Mouse (Mus musculus): ENCODE results near the gene Id3.

Id3 gene

DNA sequence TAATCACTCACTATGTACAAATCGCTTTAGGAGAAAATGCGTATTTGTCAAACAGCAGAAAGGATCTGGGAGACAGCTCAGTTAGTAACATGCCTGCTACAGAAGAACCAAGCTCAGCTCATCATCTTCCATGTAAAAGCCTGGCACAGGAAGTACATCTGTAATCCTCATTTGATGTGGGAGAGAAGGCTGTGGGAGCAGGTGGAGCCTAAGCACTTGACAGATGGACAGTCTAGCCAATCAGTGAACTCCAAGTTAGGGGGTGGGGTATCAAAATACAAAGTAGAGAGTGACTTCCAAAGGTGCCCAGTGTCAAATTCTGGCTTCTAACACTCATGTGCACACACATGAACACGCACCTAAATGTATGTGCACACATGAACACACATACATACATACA is 22.1 kb upstream of the Id3 start:
- Histone ChIP-seq H3K27me3 (ENCODE audit: insufficient read depth, low read length) (peaks cover 44% of the 10 kb centered on the region), H3K4me3 (replicated peaks; ENCODE audit: low read length) (no peak overlapping the region), H3K36me3 (ENCODE audit: insufficient read depth, low read length) (no peaks in the 10 kb centered on the region), H3K9me3 (ENCODE audit: low read length) (no peaks in the 10 kb centered on the region), H3K4me1 (replicated peaks; ENCODE audit: low read depth, low read length) (0 out of 2 replicates have a peak, but pooled peaks cover 2% of the 10 kb centered on the region)
- TF ChIP-seq POU5F1 (IDR thresholded peaks at IDR 0.05; ENCODE audit: borderline replicate concordance, low read length) (no peak), NANOG (IDR thresholded peaks at IDR 0.05; ENCODE audit: borderline replicate concordance, low read length) (no peak), CTCF (conservative IDR thresholded peaks at IDR 0.05; ENCODE audit: low read length) (no peak)

DNA sequence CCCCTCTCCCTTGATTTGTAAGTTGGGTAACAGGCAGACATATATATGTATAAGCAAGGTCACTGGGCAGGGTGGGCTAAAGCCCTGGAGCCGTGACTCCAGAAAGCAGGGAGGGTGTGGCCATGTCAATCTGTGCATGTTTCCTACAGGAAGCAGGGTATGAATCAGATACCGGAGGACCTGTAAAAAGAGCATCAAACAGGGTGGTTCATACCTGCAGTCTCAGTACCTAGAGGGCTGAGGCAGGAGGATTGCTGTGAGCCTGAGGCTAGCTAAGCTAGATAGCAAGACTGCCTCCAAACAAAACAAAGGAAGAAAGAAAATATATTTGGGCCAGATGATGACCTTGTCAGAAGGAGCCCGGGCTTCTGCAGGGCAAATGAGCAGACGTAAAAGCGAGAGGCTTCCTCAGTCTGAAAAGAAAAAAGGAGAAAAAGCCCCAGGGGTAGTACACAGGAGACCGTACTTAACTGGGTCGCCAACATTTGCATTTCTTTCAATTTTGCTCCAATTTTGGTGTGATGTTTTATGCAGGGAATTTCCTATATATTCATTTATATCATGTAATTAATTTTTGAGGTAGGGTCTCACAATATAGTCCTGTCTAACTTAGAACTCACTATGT is 21.3 kb upstream of the Id3 start:
- no peaks in the 10 kb centered on the region for H3K9me3 ChIP-seq (ENCODE audit: low read length)
- peaks cover 45% of the 10 kb centered on the region for H3K27me3 ChIP-seq (ENCODE audit: insufficient read depth, low read length)
- no peak overlapping the region for H3K4me3 ChIP-seq (replicated peaks; ENCODE audit: low read length)
- TF ChIP-seq CTCF (conservative IDR thresholded peaks at IDR 0.05; ENCODE audit: low read length) = no peak
- no peak for TF ChIP-seq POU5F1 (IDR thresholded peaks at IDR 0.05; ENCODE audit: borderline replicate concordance, low read length)
- no peak for TF ChIP-seq NANOG (IDR thresholded peaks at IDR 0.05; ENCODE audit: borderline replicate concordance, low read length)
- H3K4me1 ChIP-seq (replicated peaks; ENCODE audit: low read depth, low read length) = 0 out of 2 replicates have a peak, but pooled peaks cover under 1% of the 10 kb centered on the region
- H3K36me3 ChIP-seq (ENCODE audit: insufficient read depth, low read length) = no peaks in the 10 kb centered on the region

DNA sequence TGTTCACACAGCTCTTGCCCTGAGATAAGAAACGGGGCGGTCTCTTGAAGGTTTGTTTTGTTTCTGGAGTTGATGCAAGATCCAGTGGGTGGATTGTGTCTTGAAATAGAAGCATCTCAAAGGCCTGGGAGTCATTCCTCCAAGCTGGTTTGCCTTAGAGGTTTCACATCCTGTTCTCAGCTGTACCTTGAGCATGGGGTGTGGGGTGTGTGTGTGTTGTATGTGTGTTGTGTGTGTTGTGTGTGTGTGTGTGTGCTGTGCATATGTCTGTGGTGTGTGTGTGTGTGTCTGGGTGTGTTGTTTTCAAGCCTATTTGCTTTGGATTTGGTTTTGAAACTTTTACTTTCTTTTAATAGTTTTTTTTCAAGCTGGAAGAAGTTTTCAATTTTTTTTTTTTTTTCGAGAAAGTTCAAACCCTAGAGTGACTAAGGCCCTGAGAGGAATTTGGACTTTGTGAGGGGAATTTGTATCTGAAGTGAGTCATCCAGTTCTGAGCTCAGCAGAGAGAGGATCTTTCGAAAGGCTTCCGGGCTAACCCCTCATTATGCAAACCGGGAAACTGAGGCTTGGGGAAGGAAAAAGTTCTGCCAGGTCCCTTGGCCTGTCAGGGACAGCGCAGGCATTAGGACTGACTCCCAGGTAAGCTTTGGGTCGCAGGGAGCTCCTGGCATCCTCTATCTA is 20.0 kb upstream of the Id3 start:
- H3K4me3 ChIP-seq (replicated peaks; ENCODE audit: low read length) = no peak overlapping the region
- 0 out of 2 replicates have a peak, but pooled peaks cover 3% of the 10 kb centered on the region for H3K4me1 ChIP-seq (replicated peaks; ENCODE audit: low read depth, low read length)
- TF ChIP-seq CTCF (conservative IDR thresholded peaks at IDR 0.05; ENCODE audit: low read length) (no peak), NANOG (IDR thresholded peaks at IDR 0.05; ENCODE audit: borderline replicate concordance, low read length) (no peak), POU5F1 (IDR thresholded peaks at IDR 0.05; ENCODE audit: borderline replicate concordance, low read length) (no peak)
- H3K27me3 ChIP-seq (ENCODE audit: insufficient read depth, low read length) = peaks cover 50% of the 10 kb centered on the region
- H3K36me3 ChIP-seq (ENCODE audit: insufficient read depth, low read length) = no peaks in the 10 kb centered on the region
- H3K9me3 ChIP-seq (ENCODE audit: low read length) = no peaks in the 10 kb centered on the region

DNA sequence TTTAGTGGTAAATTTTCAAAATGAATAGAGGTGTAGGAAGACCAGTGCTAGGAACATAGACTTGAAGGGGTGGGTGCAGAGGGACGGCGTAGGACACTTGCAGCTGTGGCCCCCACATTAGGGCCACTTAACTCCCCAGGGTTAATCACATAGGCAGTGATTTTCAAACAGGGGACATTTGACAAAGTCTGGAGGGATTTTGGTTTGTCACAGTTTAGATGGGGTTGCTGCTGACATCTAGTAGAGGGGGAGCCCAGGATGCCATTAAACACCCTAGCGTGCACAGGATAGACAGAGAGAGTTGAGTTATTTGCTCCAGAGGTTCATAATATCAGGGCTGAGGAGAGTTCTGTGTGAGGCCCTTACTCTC is 19.5 kb upstream of the Id3 start:
- H3K4me3 ChIP-seq (replicated peaks; ENCODE audit: low read length) = no peak overlapping the region
- no peaks in the 10 kb centered on the region for H3K9me3 ChIP-seq (ENCODE audit: low read length)
- TF ChIP-seq CTCF (conservative IDR thresholded peaks at IDR 0.05; ENCODE audit: low read length) (no peak), POU5F1 (IDR thresholded peaks at IDR 0.05; ENCODE audit: borderline replicate concordance, low read length) (no peak), NANOG (IDR thresholded peaks at IDR 0.05; ENCODE audit: borderline replicate concordance, low read length) (no peak)
- H3K36me3 ChIP-seq (ENCODE audit: insufficient read depth, low read length) = no peaks in the 10 kb centered on the region
- H3K4me1 ChIP-seq (replicated peaks; ENCODE audit: low read depth, low read length) = 0 out of 2 replicates have a peak, but pooled peaks cover 3% of the 10 kb centered on the region
- H3K27me3 ChIP-seq (ENCODE audit: insufficient read depth, low read length) = peaks cover 45% of the 10 kb centered on the region

DNA sequence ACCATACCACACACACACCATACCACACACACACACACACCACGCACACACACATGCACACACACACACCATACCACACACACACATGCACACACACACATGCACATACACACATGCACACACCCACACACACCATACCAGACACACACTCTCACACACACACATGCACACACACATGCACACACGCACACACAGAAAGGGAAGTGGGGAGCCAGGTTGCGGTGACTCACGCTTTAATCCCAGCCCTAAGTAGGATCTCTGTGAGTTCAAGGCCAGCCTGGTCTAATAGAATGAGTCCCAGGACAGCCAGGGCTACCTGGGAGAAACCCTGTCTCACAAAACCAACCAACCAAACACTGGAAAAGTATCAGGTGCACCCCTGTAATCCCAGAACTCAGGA is 18.7 kb upstream of the Id3 start:
- H3K27me3 ChIP-seq (ENCODE audit: insufficient read depth, low read length) = peaks cover 43% of the 10 kb centered on the region
- H3K36me3 ChIP-seq (ENCODE audit: insufficient read depth, low read length) = no peaks in the 10 kb centered on the region
- no peaks in the 10 kb centered on the region for H3K9me3 ChIP-seq (ENCODE audit: low read length)
- 0 out of 2 replicates have a peak, but pooled peaks cover 3% of the 10 kb centered on the region for H3K4me1 ChIP-seq (replicated peaks; ENCODE audit: low read depth, low read length)
- H3K4me3 ChIP-seq (replicated peaks; ENCODE audit: low read length) = no peak overlapping the region
- TF ChIP-seq POU5F1 (IDR thresholded peaks at IDR 0.05; ENCODE audit: borderline replicate concordance, low read length) = no peak

DNA sequence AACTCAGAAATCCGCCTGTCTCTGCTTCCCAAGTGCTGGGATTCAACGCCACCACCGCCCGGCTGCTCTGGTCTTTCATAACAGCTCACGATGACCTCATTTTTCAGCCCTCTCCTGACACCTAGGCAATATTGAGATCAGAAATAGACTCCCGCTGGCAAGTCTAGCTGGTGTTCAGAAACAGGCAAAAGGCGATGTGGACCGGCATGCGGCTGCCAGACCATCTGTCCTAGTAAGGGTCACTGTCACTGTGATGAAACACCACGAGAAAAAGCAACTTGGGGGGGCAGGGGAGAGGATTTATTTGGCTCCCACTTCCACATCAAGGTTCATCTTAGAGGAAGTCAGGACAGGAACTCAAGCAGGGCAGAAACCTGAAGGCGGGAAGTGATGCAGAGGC is 17.8 kb upstream of the Id3 start:
- 0 out of 2 replicates have a peak, but pooled peaks cover 3% of the 10 kb centered on the region for H3K4me1 ChIP-seq (replicated peaks; ENCODE audit: low read depth, low read length)
- no peak overlapping the region for H3K4me3 ChIP-seq (replicated peaks; ENCODE audit: low read length)
- no peaks in the 10 kb centered on the region for H3K36me3 ChIP-seq (ENCODE audit: insufficient read depth, low read length)
- H3K27me3 ChIP-seq (ENCODE audit: insufficient read depth, low read length) = peaks cover 40% of the 10 kb centered on the region
- 0 out of 2 replicates have a peak, but pooled peaks cover 4% of the 10 kb centered on the region for H3K9me3 ChIP-seq (ENCODE audit: low read length)
- TF ChIP-seq NANOG (IDR thresholded peaks at IDR 0.05; ENCODE audit: borderline replicate concordance, low read length) (no peak), CTCF (conservative IDR thresholded peaks at IDR 0.05; ENCODE audit: low read length) (no peak), POU5F1 (IDR thresholded peaks at IDR 0.05; ENCODE audit: borderline replicate concordance, low read length) (no peak)

DNA sequence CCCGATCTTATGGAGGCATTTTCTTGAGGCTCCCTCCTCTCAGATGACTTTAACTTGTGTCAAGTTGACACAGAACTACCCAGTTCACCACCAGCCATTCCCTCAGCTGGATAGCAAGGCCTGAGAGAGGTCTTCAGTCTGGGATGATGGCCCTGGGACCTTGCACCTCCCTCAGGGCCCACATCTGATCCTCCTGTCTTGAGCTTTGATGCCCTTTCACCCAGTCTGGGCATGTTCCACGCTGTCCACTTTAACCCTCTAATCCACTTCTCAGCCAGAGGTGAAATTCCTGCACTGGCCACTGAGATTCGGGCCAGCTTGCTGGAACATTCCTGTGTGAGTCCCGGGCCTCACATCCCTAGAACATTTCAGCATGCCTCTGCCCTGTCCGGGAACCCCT is 17.3 kb upstream of the Id3 start:
- no peak for TF ChIP-seq POU5F1 (IDR thresholded peaks at IDR 0.05; ENCODE audit: borderline replicate concordance, low read length)
- TF ChIP-seq NANOG (IDR thresholded peaks at IDR 0.05; ENCODE audit: borderline replicate concordance, low read length) = no peak
- TF ChIP-seq CTCF (conservative IDR thresholded peaks at IDR 0.05; ENCODE audit: low read length) = no peak
- Histone ChIP-seq H3K36me3 (ENCODE audit: insufficient read depth, low read length) (no peaks in the 10 kb centered on the region), H3K27me3 (ENCODE audit: insufficient read depth, low read length) (peaks cover 39% of the 10 kb centered on the region), H3K9me3 (ENCODE audit: low read length) (0 out of 2 replicates have a peak, but pooled peaks cover 4% of the 10 kb centered on the region), H3K4me1 (replicated peaks; ENCODE audit: low read depth, low read length) (0 out of 2 replicates have a peak, but pooled peaks cover 3% of the 10 kb centered on the region), H3K4me3 (replicated peaks; ENCODE audit: low read length) (no peak overlapping the region)

DNA sequence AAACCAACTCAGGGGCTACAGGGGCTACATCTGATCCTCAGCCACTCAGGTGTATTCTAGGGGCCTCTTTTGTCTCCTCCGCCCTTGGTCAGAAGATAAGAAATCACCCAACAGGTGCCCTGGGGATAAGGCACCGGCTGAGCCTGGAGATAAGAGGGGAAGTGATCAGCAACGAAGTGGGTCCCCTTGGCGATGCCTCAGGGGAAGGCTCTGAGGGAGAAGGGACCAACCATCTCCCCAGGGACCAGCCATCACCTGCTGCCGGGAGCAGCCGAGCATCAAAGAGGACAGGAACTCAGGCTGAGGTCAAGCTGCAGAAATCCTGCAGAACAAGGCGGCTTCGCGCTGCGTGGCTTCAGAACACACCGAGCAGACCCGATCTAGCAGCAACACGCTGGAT is 15.6 kb upstream of the Id3 start:
- Histone ChIP-seq H3K4me1 (replicated peaks; ENCODE audit: low read depth, low read length) (0 out of 2 replicates have a peak, but pooled peaks cover 3% of the 10 kb centered on the region), H3K9me3 (ENCODE audit: low read length) (0 out of 2 replicates have a peak, but pooled peaks cover 4% of the 10 kb centered on the region), H3K27me3 (ENCODE audit: insufficient read depth, low read length) (peaks cover 52% of the 10 kb centered on the region), H3K4me3 (replicated peaks; ENCODE audit: low read length) (no peak overlapping the region), H3K36me3 (ENCODE audit: insufficient read depth, low read length) (no peaks in the 10 kb centered on the region)
- no peak for TF ChIP-seq NANOG (IDR thresholded peaks at IDR 0.05; ENCODE audit: borderline replicate concordance, low read length)
- no peak for TF ChIP-seq POU5F1 (IDR thresholded peaks at IDR 0.05; ENCODE audit: borderline replicate concordance, low read length)
- TF ChIP-seq CTCF (conservative IDR thresholded peaks at IDR 0.05; ENCODE audit: low read length) = no peak
